Mouse (Mus musculus): ENCODE measurements around the gene Atp11a.

The Atp11a gene

DNA sequence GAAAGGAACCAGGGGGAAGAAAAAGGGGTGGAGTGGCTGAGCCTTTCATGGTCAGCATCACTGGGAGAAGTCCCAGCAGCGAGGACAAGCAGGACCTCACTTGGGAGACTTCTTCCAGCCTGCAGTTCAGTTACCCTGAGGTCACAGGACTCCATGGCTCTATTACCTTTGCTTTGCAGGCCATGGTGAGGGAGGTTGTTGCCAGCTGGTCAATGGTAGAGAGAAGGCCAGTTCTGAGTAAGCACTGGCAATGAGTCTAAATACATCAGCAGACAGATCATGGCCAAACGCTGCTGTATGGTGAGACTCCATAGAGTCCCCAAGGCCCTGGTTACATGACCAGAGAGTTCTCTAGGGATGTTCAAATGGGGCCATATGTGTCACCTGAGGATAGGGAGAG is 15.5 kb downstream of the Atp11a start:
- DNase-seq (ENCODE audit: low spot score) = no peak

DNA sequence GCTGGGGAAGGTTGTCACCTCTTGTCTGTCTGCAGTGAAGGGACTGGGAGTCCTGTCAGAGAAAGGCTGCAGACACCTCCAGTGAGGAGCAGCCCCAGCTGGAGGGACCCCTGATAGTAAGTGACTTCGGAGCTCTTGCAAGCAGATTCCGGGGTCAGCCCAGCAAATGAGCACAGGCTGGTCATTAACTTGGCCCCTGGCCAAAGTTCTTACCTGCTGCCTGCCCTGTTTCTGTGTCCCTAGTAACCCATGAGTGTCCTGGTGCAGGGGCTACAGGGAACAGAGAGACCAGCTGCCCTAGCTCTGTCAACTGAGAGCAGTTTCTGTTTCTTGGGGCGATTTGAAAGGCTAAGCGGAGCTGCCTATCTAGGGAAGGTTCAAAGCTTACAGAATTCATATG is 17.1 kb downstream of the Atp11a start:
- DNase-seq (ENCODE audit: low spot score) = no peak

DNA sequence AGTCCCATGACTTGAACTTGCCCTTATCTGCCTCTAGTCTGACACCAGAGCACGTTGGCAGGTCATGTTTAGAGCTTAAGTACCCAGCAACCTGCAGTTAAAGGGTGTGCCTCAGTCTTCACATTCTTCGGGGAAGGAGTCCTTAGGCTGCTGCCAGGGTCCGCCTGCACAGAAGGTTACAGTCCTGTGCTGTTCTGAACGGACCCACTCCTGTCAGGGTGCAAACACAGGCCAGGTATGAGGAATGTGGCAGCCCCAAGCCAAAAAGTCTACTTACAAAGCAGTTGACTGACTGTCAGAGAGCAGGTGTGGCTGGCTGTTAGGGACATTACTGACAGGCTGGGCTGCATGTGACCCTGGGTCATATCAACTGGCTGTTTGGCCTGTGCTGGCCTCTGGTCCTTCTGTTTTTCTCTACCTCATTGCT is 18.1 kb downstream of the Atp11a start:
- no peak for DNase-seq (ENCODE audit: low spot score)

DNA sequence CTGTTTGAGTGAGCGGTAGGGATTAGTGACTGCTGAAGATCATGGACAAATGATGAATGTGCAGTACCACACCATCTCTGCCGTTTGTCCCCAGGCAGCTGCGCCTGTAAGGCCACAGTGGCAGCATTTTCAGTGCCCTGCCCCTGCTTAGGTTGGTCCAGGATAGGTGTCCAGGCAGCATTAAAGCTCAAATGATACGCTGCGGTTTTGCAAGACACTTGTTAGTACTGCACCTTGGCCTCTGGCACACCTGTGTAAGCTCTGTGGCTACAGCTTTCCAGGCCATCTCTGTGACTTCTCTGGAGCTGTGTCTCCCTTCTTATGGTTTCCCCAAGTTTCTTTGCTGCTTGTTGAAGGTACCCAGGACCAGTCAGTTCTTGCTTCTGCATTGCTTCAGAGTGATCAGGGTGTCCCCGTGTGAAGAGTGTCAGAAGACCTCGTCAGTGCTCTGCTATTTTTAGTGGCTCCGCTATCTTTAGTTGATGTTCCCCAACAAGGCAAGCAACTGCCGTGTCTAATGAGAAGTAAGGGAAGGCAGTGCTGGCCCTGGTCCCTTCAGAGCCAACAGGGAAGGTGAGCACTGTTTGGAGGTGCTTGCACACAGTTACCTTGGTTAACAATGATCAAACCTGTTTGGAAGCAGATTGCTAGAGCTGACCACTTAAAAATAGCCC is 18.6 kb downstream of the Atp11a start:
- DNase-seq (ENCODE audit: low spot score) = no peak

DNA sequence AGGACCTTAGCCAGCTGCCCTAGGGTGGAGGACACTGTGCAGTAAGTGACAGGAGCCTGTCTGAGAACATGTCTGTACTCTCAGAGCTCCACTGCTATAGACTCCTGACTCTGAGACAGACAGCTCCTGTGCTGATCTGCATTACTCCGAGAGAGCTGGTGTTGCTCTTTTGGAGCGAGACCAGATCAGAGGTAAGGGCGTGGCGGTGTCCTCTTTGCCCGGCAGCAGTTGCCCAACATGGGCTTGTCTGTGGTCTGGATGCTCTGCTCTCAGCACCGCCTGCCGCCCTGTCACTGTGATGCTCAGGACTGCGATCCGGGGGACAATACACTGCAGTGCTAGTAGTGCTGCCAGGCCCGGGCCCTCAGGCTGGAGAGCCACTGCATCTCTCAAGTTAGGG is 19.4 kb downstream of the Atp11a start:
- DNase-seq (ENCODE audit: low spot score) = no peak

DNA sequence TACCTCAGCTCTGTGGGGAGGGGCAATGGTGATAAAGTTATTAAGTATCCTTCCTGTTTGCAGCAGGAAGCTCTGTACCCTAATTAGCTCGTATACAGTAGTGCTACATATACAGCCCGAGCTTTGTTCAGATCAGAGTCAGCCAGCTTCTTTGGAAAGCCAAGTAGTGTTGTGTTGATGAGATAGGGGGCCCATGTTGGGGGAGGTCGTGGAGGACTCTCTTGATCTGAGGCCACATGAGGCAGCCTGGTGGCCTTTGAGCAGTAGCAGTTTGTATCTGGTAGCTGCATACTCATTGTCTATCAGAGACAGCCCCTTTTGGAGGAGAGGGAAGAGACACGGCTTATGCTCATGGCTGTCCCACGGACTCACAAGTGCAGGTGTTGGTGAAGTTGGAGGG is 20.4 kb downstream of the Atp11a start:
- no peak for DNase-seq (ENCODE audit: low spot score)

DNA sequence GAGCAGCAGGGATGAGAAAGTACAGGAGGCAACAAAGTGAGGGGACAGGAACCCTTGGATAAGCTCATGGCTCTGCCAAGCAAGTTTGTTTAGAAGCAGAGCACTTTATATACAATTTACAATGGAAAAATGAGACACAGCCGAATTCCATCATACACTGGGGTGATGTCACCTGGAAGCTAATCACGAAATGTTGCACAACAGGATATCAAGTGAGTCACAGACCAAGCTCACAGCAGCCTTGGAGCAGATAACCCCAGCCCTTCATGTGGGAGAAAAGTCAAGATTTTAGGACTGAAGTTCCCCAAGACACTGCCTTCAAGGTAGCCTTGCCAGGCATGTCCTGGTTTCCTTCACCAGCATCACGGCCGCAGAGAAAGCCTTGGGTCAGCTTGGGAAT is 22.7 kb downstream of the Atp11a start:
- no peak for DNase-seq (ENCODE audit: low spot score)

DNA sequence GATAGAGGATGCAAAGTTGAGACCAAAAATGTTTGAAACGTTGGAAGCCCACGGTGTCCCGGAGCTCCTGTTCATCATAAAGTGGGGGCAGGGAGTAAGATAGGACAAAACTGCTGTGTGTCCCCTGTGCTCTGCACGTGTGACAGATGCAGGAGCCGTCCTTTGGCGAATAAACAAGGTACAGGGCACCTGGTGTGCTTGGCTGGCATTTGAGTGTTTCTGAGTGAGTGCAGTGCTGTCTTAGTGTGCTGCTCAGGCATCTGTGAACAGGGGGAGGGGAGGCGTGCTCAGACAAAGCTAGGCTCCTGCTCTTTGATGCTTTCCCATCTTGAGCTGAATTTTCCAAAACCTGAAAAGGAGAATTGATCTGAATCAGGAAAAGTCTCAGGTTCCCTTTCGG is 28.7 kb downstream of the Atp11a start:
- peak; percentile 24 for DNase-seq (ENCODE audit: low spot score)

DNA sequence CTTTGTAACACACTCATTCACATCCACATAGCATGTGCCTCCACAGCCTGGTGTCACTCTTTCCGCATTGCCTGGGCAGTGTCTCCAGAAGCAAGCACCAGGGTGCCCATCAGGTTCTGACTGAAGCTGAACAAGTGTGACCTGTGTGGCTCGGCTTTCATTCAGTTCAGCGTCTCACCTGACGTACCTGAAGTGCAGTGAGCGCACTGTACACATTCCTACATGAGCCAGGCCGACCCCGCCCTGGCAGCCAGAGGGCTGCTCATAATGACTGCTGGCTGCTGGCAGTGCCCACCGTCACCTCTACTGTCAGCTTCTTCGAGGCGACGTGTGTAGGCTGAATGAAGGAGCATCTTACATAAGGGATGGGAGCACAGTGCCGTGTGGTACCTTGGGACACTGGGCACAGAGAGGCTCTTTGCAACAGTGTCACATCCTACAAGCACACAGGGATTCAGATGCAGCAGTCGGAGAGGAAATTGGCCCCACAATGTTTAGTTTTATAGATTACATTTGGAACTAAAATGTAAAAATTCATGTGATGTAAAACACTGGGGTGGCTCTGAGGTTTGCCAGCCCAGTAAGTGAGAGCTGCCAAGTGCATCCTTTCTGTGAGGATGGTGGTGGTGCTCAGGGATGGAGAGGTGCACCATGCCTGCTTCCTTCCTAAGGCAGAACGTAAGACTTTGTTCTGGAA is 29.6 kb downstream of the Atp11a start:
- no peak for DNase-seq (ENCODE audit: low spot score)

DNA sequence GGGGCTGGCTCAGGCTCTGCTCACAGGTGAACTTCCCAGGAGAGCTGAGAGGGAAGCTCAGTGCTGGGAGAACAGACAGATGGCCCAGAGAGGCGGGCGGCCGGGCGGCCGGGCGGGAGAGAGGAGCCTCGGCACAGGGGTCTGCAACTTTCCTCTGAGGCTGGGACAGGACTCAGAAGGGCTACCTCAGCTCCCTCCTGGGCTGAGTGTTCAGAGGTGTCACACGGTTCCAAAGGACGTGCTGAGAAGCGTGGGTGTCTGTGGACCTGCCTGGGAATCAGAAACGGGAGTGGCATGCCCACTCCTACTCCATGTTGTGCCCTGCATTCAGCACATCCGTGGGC is 30.1 kb downstream of the Atp11a start:
- DNase-seq (ENCODE audit: low spot score) = no peak

DNA sequence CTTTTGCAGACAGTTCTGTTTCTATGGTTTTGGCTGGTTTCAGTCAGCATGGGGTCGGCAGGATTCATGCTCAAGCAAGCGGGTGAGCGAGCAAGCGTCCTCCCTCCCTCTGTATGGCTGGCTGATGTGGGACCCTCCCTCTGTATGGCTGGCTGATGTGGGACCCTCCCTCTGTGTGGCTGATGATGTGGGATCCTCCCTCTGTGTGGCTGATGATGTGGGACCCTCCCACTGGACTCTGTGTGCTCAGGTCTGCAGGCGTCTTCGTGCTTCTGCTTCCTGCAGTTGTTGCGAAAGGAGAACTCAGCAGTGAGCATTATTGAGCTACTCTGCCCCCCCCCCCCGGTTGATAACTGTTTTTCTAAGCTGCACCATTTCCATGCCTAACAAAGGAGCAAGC is 30.6 kb downstream of the Atp11a start:
- DNase-seq (ENCODE audit: low spot score) = no peak

DNA sequence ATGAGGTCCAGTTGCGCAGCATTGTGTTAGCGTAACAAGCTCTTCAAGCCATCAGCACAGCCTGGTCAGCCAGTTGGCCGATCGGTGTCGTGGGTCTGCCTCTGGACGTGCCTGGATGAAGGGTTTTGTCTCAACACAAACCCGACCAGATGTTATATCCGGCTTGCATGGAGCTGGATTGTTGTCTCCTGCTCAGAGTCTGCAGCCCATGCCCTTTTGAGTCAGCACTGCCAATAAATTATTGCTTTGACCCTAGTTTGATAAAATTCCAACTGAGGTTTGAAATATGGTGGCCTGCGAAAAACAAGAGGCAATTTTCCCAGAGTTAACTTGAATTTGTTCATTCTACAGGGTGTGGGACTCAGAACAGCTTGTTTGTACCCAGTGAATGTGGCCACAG is 31.9 kb downstream of the Atp11a start:
- no peak for DNase-seq (ENCODE audit: low spot score)

DNA sequence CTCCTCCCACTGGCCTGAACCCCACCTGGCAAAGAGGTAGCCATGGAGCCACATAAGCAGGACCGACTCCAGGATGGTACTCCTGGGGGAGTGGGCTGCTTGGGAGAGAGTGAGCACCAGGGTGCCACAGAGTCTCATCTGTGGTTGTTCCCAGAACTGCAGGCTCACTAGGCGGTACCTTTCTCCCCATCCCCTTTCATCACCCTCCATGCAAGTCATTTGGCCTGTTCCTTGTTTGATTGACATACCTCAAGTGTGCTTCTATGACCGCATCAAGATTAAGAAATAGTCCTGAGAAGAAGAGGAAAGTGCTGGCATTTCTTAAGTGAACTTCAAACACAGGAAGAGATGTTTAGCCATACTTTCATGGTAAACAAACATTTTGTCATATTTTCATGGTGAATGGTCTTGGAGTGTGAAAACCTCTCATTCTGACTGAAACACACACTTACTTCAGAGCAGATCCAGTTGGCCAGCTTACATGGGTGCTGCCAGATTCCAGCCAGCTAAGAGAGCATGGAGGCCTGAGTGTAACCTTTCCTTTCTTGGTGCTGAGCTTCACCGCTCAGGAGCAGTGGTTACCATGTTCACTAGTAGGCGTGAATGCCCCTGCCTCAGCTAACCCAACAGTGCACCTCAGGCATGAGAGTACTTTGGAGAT is 38.3 kb downstream of the Atp11a start:
- DNase-seq (ENCODE audit: low spot score) = no peak

DNA sequence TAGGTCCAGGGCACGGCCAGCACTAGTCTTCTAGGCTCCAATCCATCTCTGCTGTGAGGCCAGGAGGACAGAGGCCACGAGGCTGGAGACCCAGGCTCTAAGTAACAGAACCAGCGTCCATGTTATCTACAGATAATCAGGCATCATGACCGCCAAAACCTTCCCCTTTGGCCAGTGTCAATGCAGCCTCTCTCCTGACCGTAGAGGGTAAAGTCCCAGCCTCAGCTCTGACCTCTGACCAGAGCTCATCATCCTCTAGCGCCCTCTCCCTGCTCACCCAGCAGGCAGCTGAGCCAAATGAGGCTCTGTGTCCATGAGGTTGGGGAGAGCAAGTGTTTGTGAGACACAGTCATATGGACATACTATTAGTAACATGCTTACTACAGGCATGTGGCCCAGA is 42.3 kb downstream of the Atp11a start:
- DNase-seq (ENCODE audit: low spot score) = no peak

DNA sequence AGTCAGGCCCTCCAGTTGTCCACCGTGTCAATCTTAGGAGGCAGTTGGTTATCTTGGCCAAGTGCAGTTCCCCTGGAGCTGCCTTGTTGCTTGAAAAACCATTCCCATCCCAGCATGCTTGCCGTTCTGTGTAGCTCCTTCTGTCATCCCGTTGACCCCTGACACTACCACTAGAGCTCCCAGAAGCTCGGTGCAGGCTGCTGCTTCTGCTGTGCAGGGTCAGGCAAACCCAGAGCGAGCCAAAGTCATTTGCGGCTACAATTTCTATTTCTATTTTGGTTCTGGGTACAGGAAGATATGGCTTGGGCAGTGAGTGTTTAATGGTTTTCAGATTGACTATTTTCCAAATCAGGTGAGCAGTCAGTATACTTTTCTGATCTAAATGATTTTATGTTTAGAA is 43.0 kb downstream of the Atp11a start:
- DNase-seq (ENCODE audit: low spot score) = no peak

DNA sequence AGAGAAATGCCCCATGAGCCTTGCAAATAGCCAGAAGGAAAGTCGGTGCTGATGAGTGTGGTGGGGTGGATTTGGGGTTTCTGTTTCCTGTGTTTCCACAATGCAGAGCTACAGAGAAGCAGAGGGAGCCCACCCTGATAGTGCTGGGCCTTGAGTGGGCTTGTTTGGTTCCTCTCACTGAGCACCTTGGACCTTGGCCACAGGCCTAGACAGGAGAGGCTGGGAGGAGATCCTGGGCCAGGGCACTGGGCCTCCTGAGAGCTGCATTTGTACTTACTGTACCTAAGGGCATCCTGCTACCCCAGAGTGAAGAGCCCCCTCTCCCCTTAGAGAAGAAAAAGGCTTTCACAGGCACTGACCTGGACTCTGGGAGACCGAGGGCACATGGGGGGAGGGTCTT is 43.4 kb downstream of the Atp11a start:
- no peak for DNase-seq (ENCODE audit: low spot score)

DNA sequence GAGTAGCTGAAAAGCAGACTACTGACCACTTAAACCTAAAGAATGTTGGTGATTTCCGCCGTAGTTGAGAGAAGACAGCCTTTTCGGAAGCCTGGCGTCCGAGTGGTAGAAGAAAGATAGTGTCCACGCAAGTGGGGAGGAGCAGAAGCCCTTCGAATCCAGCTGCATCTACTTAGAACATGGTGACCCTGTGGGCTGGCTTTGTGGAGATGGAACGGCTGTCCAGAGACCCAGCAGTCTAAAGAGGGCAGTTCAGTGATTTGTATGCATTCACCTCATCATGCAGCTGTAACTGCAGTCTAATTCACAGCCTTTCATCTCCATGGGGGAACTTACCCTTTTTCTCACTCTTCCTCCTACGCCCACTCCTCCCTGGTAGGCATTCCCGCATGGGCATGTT is 44.8 kb downstream of the Atp11a start:
- no peak for DNase-seq (ENCODE audit: low spot score)

DNA sequence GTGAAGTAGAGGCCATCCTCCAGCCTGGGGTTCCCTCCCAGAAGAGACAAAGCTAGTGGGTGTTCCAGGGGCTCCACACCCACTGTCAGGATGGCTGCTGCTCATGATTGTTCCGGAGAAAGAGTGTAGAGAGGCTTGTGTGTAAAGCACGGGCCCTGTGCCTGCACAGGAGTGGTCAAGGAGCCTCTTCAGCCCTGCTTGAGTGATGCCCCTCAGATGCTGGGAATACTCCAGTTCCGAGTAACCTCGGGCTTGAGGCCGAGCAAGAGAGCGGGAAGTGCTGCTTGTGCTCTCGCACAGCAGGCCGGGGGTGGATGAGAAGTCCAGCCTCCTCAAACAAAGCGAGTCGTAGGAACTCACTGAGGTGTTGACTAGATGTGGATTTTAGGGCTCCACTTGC is 46.3 kb downstream of the Atp11a start:
- no peak for DNase-seq (ENCODE audit: low spot score)

DNA sequence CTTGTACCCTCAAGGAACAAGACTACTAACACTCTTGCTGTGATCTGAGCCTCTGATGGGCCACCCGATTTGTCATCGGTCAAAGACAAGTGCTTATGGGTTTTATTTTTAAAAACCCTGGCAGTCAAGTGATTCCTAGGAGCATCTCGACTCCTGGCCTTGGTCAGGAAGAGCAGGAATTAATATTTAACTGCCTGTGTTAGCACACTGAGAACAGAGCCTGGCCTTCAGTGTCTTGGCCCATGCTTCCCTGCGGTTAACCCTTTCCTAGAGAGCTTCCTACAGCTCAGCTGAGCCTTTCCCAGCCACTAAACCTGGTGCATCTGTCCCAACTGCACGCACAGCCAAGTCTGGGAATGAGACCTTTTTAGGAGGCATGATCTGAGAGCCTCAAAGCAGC is 48.1 kb downstream of the Atp11a start:
- DNase-seq (ENCODE audit: low spot score) = no peak

DNA sequence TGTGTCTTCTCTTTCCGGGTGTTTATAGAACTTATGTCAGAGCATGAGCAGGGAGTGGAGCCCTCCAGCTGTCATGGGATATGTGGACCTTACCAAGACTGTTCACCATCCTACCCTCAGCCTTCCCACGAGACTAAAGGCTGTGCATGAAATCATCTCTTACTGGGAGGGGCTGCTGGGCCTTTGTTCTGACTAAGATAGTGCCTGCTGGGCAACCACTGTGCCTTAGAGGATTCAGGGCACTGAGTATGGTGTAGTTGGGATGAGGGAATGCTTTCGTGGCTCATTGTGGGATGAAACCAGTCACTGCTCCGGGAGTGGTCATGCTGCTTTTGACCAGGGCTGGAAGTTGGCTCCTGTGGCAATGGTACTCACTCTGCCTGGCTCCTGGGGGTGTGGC is 48.8 kb downstream of the Atp11a start:
- no peak for DNase-seq (ENCODE audit: low spot score)

DNA sequence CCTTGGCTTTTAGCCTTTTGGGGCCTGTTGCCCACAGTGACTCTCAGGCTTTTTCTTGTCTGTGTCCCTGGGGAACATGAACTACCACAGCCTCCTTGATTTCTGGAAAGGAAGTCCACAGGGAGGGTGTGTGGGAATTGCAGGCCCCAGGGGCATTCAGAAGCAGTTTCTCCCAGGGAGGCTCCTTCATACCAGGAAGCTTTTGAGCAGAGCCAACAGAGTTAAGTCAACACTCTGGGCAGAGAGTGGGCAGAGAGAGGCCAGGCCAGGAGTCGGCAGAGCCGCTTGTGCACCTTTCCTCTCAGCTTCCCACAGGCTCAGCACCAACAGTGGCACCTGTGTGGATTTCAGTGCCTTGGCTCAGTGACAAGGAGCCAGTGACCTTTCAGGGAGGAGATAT is 51.2 kb downstream of the Atp11a start:
- DNase-seq (ENCODE audit: low spot score) = no peak

DNA sequence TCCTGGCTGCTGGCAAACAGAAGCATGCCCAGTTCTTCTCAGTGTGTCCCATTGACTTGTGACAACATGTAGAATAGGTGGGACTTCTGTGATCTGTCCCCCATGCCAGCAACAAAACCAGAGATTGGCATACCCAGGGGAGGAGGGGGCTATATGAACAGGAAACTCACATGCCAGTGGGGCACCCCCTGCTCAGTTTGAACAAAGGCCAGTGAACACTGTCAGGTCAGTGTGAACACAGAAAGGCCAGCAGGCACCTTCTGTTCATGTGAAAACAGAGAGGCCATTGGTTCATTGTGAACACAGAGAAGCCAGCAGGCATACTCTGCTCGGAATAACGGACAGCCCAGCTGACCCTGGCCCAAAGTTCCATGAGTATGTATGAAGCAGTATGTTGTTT is 52.7 kb downstream of the Atp11a start:
- DNase-seq (ENCODE audit: low spot score) = no peak

DNA sequence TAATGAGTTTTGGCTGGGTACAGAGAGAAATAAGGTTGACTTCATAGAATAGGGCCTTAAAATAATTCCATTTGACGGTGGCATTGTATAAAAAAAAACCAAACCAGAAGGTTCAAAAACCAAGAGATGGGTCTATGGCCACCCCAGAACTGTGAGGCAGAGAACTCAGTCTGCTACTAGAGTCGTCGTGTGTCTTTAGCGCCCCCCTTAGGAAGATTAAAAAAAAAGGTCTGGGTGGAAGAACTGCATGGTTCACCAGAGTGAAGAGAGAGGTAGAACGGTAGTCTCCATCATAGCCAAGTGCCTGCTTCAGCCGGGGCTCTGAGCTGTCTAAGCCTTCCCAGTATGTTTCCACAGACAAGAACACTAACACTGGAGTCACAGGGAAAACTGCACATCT is 54.4 kb downstream of the Atp11a start:
- no peak for DNase-seq (ENCODE audit: low spot score)

DNA sequence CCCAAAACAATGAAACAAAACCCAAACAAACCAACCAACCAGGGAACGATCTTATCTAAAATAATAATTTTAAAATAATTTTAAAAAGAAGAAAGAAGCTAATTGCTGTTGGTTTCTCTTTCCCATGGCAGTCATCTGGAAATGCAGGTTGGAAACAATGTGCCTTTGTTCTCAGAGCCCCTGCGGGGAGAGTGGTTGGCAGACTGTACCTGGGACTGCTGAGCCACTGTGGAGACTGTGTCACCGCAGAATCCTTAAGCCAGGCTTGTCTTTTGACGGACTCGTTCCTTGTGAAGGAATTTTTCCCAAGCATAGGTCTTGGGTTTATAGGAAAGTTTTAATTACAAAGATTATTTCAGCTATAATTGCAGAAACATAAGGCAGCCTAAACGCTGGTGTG is 59.6 kb downstream of the Atp11a start:
- DNase-seq (ENCODE audit: low spot score) = no peak
